Mouse (Mus musculus): ENCODE measurements around the gene Ctrb1.

Ctrb1 gene

DNA sequence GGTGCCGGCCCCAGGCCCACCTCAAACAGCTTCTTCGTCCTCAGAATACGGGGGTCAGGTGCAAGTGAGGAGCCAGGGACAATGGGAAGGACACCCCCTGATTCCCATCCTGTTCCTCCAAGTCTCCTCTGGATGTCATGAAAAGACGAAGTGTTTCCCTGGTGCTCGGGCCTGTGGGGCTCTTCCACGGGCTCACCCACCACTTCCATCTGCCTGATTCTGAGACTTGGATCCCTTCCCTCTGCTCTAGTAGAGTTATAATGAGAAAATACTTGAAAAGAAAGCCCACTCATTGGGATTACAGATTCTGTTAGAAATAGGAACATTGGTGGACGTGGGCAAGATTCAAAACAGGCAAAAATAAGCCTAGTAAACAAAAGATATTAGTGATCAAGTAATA is 12.0 kb downstream of the Ctrb1 start:
- DNase-seq = no peak

DNA sequence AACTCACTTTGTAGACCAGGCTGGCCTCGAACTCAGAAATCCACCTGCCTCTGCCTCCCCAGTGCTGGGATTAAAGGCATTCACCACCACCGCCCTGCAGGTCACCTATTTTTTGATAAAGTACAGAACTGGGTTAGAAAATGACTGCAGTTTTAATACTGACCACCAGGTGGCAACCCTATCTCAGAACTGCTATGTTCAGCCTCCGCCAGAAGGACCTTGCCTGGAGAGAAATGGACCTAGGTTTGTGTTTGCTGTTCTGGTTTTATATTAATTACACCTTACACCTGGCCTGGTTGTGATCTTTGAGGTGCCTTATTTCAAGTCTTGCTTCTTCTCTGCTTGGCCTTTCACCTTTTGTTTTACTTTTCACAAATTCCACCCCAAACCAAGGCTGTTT is 12.7 kb downstream of the Ctrb1 start:
- DNase-seq = peak; percentile 79

DNA sequence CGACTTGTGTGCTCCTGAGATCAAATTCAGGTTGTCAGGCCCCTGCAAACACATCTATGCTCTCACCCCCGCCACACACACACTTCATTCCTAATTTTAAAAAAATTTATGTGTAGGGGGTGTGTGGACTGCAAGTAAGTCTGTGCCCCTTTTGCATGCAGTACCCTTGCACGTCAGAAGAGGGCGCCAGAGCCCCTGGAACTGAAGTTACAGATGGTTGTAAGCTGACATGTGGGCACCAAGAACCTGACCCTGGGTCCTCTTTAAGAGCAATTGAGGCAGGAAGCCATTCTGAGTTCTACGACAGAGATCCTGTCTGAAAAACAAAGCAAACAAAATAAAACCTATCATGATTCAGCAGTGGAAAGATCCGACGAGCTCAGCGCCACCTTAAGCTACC is 14.6 kb downstream of the Ctrb1 start:
- DNase-seq = peak; percentile 21

DNA sequence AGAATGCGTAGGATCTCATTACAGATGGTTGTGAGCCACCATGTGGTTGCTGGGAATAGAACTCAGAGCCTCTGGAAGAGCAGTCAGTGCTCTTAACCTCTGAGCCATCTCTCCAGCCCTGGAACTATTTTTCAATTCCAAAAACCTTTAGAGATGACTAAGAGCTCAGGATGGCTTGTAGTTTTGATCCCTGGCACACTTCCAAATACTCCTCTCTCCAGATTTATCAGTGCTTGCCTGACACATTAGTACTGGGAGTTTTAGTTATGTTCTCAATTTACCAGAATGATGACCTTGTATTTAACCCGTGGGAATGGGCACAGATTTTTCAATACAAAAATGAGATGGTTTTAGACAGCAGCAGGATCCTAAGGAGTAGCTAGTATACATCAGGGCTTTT is 24.1 kb downstream of the Ctrb1 start:
- DNase-seq = no peak

DNA sequence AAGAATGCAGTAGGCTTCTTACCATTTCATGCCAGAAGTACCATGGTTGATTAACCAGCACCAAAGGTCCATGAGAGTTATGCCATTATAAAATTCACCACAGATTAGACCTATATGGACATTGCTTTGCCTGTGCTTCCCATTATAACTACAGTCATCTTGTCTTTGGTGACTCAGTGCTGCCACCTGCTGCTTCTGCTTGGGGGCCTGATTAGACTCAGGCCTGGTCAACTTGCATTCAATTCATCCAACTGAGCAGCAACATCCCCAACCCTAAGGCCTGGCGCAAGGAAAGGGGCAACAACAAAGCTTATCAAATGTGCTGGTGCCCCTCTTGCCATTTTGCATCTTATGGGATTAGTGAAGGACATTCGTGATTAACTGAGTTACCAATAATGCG is 28.3 kb downstream of the Ctrb1 start:
- peak; percentile 87 for DNase-seq

DNA sequence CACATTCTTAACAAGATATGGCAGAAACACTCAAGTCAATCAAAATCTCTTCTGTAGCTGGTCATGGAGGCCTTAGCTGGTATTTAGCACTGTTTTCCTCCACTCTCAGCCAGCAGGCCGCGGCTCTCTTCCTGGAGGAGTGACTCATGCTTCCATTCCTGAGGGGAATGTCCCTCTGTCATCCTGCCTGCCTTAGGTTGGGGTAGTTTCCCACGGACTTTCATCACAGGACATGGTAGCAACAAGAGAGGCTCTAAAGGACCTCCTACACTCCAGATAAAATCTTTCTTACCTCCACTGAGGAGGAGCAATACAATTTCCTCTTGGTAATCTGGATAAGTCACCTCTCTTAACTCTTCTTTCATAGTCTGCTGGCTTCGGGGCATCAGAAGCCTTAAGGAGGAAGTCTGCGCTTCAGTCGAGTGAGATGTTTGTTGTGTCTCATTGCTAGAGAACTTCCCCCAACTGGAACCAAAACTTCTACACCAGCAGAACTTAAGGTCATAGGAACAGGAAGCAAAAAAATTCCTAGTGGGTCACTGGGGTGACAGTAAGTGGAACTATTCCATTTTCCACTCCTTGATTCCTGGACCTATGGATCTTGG is 31.9 kb downstream of the Ctrb1 start:
- DNase-seq = peak; percentile 8

DNA sequence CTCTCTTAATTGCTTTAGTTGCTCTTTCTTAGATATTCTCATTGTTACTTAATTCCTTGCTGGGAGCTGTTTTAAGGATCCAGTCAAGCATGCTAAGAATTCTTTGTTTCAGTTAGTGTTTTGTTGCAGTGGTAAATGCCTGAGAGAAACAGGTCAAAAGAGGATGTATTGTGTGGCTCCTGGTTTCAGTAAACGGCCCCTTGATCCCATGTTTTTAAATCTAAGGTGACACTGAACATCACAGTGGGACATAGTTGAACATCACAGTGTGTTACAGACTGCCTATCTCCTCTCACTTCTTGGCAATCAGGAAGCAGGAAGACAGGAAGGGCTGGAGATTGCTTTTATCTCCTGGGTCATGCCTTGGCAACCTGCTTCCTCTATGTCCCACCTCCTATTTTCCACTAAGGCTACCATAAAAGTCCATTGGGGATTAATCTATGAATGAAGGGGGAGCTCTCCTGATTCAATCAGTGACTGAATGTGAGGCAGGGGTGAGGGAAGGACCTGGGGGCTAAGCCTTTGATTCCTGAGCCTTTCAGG is 33.4 kb downstream of the Ctrb1 start:
- DNase-seq = no peak

DNA sequence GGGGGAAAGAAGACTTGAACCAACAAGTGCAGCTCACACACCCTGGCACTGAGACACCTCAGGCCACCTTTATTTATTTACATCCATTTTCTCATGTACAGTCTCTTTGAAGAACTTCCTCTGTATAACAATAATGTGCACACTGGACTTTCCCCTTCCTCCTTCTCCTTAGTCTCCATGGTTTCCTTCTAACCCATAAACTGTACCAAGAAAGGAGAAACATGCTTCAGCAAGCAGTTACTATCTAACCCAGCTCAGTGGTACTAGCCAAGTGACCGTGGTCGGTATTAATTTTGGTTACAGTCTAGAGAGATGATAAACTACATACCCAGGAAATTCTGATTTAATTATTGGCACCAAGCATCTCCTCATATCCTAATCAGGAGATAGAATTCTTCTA is 37.3 kb downstream of the Ctrb1 start:
- DNase-seq = no peak

DNA sequence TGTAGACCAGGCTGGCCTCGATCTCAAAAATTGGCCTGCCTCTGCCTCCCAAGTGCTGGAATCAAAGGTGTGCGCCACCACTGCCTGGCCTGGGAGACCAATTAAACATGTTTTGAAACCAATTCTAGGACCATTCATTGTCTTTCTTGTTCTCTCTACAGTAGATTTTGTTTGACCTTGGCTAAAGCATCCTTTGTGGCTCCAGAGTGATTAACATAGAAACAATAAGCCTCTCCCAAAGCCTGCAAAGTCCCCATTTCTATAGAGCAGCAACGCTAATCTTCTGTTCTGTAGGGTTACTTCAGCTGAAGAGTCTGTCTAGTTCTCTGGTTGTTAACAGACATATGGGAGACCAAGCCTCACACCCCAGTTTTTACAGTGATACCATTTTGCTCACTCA is 40.2 kb downstream of the Ctrb1 start:
- no peak for DNase-seq

DNA sequence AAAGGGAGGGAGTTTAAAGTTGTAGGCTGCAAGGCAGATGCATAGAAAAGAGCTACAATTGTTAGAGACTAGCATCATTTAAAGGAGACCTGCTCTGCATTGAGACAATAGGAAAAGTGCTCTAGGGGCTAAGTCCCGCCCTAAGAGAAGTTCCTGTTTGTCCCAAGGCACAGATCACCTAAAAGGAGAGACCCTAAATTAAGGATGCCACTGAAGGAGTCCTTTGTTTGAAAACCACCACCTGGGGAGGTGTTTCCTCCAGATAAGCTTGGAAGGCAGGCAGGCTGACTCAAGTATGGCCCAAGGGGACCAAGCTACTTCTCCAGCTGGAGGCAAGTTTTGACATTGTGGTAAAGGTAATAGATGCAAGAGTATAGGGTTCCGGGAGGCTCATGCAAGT is 42.0 kb downstream of the Ctrb1 start:
- DNase-seq = no peak

DNA sequence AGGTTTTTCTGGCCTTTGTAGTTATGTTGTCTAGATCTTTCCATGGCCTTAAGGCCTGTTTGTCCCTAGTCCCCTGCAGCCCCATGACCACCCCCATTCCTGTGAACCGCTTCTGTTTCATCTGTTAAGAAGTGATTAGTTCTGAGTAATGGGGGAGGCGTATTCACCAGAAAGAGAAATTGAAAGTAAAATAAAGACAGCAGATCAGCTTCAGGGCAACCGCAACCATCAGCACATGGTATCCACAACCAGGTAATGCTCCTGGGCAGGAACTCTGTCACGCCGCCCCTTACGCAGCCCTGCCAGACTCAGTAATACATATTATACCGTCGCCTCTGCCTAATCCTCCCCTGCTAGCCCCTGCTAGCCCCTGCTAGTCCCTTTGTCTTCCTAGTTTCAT is 45.1 kb downstream of the Ctrb1 start:
- no peak for DNase-seq

DNA sequence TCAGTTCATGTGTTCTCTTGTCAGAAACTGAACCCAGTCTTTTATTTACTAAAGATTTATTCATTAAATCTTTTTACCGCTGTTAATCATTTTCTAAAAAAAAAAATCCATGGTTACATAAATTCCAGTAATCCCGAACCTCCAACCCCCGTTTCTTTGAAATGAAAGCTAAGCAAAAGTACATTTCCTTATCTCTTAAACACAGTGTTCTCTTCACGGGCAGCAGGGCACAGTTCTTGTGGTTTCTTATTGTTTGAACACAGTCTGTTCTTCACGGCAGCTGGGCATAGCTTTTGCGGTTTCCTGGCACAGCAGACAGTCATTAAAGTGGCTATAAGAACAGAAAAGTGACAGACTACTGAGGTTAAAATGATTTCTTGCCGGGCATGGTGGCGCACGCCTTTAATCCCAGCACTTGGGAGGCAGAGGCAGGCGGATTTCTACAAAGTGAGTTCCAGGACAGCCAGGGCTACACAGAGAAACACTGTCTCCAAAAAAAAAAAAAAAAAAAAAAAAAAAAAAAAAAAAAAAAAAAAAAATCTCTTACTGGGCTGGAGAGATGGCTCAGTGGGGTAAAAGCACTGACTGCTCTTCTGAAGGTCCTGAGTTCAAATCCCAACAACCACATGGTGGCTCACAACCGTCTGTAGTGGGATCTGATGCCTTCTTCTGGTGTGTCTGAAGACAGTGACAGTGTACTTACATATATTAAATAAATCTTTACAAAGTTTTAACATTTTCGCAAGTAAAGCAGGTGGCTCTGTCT is 46.3 kb downstream of the Ctrb1 start:
- peak; percentile 38 for DNase-seq

DNA sequence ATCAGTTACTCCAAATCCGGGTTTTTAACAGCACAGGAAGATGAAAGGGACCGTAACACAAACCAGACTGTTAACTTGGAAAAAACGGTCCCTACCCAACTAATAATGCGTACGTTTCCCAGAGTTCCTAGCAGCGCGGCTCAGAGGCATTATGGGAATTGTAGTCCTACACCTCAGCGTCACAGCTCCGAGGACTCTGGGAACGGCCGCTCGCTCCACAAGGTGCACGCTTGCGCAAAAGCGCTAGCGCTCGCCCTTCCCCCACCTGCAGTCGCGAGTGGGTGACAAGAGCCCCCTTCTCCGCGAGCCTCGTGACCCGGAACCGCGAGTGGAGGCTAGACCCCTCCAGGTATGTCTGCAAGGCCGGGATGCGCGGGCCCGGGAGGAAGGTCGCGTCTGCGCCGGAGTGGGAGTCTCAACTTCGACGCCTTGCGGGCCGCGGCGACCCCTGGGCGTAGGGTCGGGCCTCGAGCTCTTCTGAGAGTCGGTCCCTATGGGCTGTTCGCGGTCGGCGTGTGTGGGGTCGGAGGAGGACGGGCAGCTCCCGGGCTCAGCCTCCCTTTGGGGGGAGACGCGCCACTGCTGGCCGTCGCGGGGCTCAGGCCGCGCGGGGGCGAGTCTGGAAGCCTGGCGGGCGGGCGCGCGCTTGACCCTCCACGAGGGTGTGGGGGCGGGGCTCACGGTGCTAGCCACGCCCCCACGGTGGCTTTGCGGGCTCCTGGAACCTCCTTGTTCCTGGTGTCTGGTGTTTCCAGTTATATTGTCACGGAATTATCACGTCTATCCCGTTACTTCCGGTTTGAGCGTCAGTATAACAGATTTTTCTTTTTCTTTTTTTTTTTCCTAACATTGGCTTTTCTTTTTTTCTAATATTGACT is 47.3 kb downstream of the Ctrb1 start, which contains the start of gene Zfp1:
Gene Zfp1, plus strand, starts transcription at position 138 of the 878 bp plus-strand sequence.
- DNase-seq = peak; percentile 94

DNA sequence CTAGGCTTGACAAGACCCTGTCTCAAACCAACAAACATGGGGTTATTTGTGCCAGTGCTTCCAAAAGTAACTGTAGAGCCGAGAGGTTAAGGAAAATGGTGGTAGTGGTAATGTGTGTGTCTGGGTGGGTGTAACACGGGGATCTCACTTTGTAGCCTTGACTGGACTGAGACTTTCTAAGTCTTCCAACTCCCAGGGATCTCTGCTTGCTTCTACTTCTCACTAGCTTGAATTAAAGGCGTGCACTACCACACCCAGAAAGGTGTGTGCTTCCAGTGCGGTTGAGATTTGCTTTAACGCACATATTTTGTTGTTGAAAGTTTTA is 47.9 kb downstream of the Ctrb1 start:
- no peak for DNase-seq

DNA sequence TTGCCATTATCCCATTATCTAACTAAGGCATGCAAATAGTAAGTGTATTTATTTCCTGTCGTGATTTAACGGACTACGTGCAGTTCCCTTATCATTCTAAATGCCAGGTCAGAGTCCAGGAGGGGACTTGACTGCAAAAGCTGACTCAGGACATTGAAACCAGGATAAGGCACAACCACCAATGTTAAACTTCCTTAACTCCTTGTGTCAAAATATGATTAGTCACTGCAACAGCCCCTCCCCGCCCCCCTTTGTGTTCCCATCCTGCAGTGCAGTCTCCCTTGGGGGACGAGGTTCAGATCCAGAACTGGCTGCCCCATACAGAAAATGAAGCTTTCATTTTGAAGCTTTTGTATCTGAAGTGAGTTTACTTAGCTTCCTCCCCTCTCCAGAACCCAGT is 48.3 kb downstream of the Ctrb1 start:
- DNase-seq = peak; percentile 43

DNA sequence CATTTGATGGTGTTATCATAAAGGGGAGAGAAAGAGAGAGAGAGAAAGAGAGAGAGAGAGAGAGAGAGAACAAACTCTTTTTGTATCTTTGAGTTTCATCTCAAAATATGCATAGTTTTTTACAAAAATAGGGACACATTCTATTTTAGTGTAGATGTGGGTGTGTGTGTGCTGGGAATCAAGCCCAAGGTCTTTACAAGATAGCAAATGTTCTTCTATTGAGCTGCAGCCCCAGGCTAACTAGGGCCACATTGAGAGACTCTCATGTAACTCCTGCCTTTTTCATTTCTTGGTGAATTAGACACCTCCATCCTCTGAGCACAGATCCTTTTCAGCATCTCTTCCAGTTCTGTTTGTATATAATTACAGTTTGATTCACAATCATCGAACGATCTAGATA is 49.7 kb downstream of the Ctrb1 start:
- no peak for DNase-seq

DNA sequence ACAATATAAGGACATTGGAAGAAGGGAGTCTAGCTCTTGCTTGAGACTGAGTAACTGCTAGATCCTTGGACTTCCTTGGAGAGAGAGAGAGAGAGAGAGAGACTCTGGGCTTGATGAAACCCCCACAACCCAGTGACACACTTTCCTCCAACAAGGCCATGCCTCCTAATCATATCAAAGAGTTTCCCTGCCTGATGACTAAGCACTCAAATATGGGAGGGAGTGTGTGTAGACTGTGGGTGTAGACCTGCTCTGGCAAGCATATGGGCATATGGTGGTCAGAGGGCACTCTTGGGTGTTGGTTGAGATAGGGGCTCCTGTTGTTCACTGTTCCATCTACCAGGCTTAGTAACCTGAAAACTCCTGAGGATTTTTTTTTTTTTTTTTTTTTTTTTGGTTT is 52.7 kb downstream of the Ctrb1 start:
- no peak for DNase-seq
